Mouse (Mus musculus): ENCODE data around the gene Dhcr7.

GRCm38 (mm10) chr7:143798783-143799182, 24.2 kb upstream of the Dhcr7 start:
- no peak for TF ChIP-seq CTCF (IDR thresholded peaks at IDR 0.05; ENCODE audit: low read depth, low read length)
- no peak for TF ChIP-seq POLR2A (IDR thresholded peaks at IDR 0.05; ENCODE audit: extremely low read depth, insufficient read depth, low read length)

Data from liver, adult 2 months (tissue).